Mouse (Mus musculus) c-Kit-positive CD71-negative TER-119-negative erythroid progenitor cells, embryonic 14.5 days (primary cell): ENCODE data around the gene Pdcd11.

Experiments used
- DNase-seq: peaks from one replicate; pipeline ENCODE4 v3.0.0-alpha.2; 2013; ENCODE audit warnings: low read depth

Gene Pdcd11

GRCm38 (mm10) chr19:47168793-47169412 lies 78.3 kb downstream of the Pdcd11 start:
- peak; percentile 74 for DNase-seq

- no peak for DNase-seq
Measured at GRCm38 (mm10) chr19:47174515-47174914, 83.9 kb downstream of the Pdcd11 start.

- no peak for DNase-seq
Measured at GRCm38 (mm10) chr19:47175472-47175871, 84.9 kb downstream of the Pdcd11 start.

DNA sequence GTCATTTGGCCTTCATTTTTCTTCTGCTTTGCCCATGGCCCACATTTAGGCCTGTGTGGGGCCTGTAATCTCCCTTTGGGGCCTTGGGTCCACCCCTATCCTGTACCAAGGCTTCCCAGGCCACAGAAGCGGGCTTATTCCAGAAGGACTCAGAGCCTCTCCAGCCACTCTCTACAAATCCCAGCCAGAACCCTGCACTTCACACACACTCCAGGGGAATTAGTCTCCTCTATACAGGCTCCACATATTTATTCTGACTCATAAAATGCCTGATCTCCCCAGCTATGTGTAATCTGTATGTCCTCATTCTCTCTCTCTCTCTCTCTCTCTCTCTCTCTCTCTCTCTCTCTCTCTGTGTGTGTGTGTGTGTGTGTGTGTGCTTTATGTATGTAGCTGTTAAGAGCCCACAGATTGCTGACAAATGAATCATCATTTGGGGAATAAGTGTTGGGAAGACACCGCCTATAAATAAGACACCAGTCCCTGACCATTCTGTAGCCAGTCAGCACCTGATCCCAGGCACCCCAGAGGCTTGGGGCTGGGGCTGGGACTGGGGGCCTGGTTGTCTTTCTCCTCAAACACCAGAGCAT lies 86.4 kb downstream of the Pdcd11 start:
- DNase-seq, result no peak

DNA sequence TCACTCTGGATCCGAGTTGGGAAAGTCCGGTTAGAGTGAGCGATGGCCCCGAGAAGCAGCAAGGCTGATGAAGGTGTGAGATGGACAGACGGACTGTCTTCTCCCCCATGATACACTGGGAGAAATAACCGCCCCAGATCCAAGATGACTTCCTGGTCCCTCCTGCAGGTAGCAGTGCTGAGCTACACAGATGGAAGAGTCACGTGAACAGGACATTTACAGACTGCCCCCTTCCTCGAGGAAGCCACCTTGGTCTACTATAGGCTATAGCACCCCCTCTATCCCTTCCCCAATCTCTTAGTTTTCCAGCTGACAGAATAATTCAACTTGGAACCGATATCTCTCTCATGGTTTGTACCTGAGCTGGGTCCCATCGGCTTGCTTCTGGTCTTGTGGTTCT lies 87.4 kb downstream of the Pdcd11 start:
- no peak for DNase-seq

DNA sequence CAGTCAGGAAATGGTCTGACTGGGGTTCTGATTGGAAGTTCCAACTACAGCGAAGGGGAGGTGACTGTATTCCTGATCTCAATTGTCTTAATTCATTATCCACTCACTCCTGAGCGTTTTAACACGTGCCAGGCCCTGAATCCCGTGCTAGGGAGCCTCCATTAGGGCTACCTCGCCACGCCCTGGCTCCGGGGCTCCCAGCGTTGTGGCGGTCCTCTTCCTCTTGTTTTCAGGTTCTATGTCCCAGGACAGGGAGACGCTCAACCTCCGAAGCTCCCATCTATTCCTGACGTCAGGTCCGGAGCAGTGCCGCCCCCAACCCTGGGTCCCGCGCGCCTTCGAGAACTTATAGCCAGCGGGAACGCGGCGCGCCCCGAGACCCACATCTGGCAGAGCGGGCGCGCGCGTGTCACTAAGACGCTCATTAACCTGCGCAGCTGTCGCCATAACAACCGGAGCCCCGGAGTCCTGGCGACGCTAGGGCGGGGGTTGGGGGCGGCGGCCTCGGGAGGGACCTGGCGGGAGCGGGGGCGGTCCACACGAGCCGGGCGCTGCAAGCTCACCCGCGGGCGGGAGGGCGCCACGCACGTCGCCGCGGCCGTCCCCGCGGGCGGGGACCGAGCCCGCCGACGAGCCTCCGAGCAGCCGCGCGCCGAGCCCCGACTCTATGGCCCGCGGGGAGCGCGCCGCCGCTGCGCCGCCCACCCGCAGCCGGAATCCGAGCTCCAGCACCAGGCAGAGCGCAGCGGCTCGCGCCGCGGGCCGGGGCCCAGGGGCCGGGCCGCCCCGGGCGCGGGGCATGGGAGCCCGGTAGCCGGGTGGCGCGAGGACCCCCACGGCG lies 88.1 kb downstream of the Pdcd11 start, which contains the start of gene Neurl1a:
Neurl1a (plus strand) TSS at position 390 of the 841 bp plus-strand sequence.
- no peak for DNase-seq

DNA sequence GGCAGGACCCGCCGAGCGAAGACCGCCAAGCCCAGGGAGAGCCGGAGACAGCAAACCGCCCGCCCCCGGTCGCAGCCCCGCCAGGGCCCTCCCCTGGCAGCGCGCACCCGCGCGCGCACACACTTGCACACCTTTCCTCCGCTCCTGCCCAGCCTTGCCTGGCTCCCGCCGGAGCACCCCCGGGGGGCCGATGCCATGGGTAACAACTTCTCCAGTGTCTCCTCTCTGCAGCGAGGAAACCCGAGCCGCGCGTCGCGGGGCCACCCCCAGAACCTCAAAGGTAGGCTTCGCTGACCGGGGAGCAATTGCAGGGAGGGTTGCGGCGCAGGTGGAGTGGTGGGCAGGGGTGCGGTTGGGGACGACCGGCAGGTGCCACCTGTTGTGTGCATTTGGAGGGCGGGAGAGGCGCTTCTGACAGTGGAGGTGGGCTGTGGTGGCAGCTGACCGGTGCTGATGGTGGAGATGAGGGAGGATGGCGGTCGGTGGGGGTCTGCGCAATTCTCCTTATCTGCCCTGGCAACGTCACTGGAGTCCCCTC lies 88.8 kb downstream of the Pdcd11 start:
- DNase-seq, result no peak

GRCm38 (mm10) chr19:47180011-47180410 lies 89.4 kb downstream of the Pdcd11 start:
- DNase-seq, result no peak
